In the genomic region with DNA sequence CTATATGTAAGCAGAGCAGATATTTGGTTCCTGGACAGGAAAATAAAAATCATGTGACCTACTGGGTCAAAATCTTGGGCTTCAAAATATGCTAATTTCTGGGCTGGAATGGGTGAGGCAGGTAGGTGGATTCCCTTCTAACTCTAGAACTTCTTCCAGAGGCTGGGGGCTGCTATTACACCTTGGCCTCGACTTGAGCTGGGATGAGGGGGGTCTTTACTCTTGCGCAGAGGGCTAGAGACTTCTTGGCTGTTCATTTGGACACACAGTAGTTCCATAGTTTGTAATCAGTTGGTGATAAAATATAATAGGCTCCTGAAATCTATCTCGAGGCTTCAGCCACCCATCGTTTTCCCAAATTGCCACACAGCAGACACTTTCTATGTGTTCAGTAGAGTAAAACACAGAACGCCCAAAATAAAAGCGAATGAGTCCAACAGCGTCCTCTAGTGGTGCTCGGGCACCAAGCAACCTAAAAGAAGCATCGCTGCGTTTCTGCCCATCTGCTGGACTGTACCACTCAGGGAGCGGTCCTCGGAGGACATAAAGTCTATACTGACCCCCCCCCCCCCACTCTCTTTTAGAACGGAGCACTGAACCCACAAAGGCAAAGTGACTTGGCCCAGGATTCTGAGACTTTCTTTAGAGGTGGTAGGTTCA, we compare ENCODE assay signal across 7 mouse cellular contexts. TPM values are rescaled to one million over a fixed set of nuclear protein-coding genes. Genes with fewer than 3 reads are reported as not detected.
DNase-seq lines count a peak whose midpoint lies in the region; ATAC-seq lines count a peak whose summit lies in the region.

No protein-coding gene starts in this region.

- DNase-seq in adrenal gland, adult 8-10 months = peak; percentile 61
- peak; percentile 89 for DNase-seq in embryo, embryonic 11 days
- peak; percentile 67 to 79 for DNase-seq in gastrocnemius, postnatal 36 days
- DNase-seq in left cerebral cortex, postnatal 14 days (ENCODE audit: low spot score in 2 of 2) = peak; percentile 89 to 94
- peak; percentile 80 for DNase-seq in right cerebral cortex, postnatal 25 days

- peak overlapping the region; percentile 54 for H3K9ac ChIP-seq in intestine, embryonic 15.5 days

- H3K27me3 ChIP-seq in intestine, embryonic 15.5 days (replicated peaks) = no peaks in the 10 kb centered on the region

- peak overlapping the region; percentile 58 for H3K4me3 ChIP-seq in intestine, embryonic 15.5 days (replicated peaks)

- 13% methylated on average over 13 of the region's 13 CpGs for WGBS in intestine, embryonic 15.5 days

- H3K4me2 ChIP-seq in intestine, embryonic 15.5 days (replicated peaks) = peak overlapping the region; percentile 93

- intact Hi-C loops in gastrocnemius, postnatal 36 days (cut with DNase I) = loop anchor here (2.0 kb wide), 2 partner anchors 59 to 71 kb away; a partner anchor contains a TSS
- intact Hi-C loops in left cerebral cortex, postnatal 14 days (cut with DNase I) = loop anchor here (2.0 kb wide), 1 partner anchor 55 kb away; a partner anchor contains a TSS

- H3K36me3 ChIP-seq in intestine, embryonic 15.5 days = no peaks in the 10 kb centered on the region

- H3K27ac ChIP-seq in intestine, embryonic 15.5 days = peak overlapping the region; percentile 65; the same call in 1 of the 2 replicates

- peaks cover 6% of the 10 kb centered on the region; the same call in 1 of the 2 replicates for H3K4me1 ChIP-seq in intestine, embryonic 15.5 days (replicated peaks)

- no peaks in the 10 kb centered on the region for H3K9me3 ChIP-seq in intestine, embryonic 15.5 days

- ATAC-seq in intestine, embryonic 15.5 days = peak; percentile 44
- ATAC-seq in megakaryocyte-erythroid progenitor cell, adult 5-6 weeks (replicated peaks; ENCODE audit: low FRiP score, low TSS enrichment, poor library complexity, severe bottlenecking) = peak; percentile 49

RNA-seq across cellular contexts. Expression of a gene that starts 0.7 kb away (rescaled TPM):
- 10 to 100 TPM; 13.3 to 20.7 (median 15.2) TPM for total RNA-seq in adrenal gland, adult 8-10 months (2022)
- total RNA-seq in gastrocnemius, postnatal 36 days (2021) = 1 to 10 TPM; 2.6 to 3.5 TPM
- 46.5 TPM in 2 replicates for polyA plus RNA-seq in intestine, embryonic 15.5 days (2015; fragmentation: Nextera tagmentation; extraction: Ambion mirVana)
- 1 to 10 TPM; 5.1 to 6.0 TPM for total RNA-seq in left cerebral cortex, postnatal 14 days (2021)
- total RNA-seq in megakaryocyte-erythroid progenitor cell, adult 5-6 weeks (2014; fragmentation: Nextera tagmentation) = 37.2 and 56.9 TPM in 2 replicates
- 35.3 and 56.3 TPM in 2 replicates for total RNA-seq in megakaryocyte-erythroid progenitor cell, adult 5-6 weeks (2017)

RNA-seq across cellular contexts. Expression of a gene that starts 22.7 kb away (rescaled TPM):
- total RNA-seq in adrenal gland, adult 8-10 months (2022) = 100 to 1,000 TPM in 1 of 4 experiments, 10 to 100 TPM in 3; 80.5 to 116 (median 91.7) TPM
- 10 to 100 TPM; 44.8 to 46.5 TPM for total RNA-seq in gastrocnemius, postnatal 36 days (2021)
- polyA plus RNA-seq in intestine, embryonic 15.5 days (2015; fragmentation: Nextera tagmentation; extraction: Ambion mirVana) = 59.7 and 60.5 TPM in 2 replicates
- 1 to 10 TPM; 5.9 to 6.8 TPM for total RNA-seq in left cerebral cortex, postnatal 14 days (2021)
- total RNA-seq in megakaryocyte-erythroid progenitor cell, adult 5-6 weeks (2014; fragmentation: Nextera tagmentation) = not detected in 2 replicates
- not detected in 2 replicates for total RNA-seq in megakaryocyte-erythroid progenitor cell, adult 5-6 weeks (2017)

RNA-seq across cellular contexts. Expression of a gene that starts 24.5 kb away (rescaled TPM):
- not detected for total RNA-seq in adrenal gland, adult 8-10 months (2022)
- total RNA-seq in gastrocnemius, postnatal 36 days (2021) = 10 to 100 TPM; 58.7 to 84.0 TPM
- polyA plus RNA-seq in intestine, embryonic 15.5 days (2015; fragmentation: Nextera tagmentation; extraction: Ambion mirVana) = 0.08 and 0.13 TPM in 2 replicates
- not detected for total RNA-seq in left cerebral cortex, postnatal 14 days (2021)
- total RNA-seq in megakaryocyte-erythroid progenitor cell, adult 5-6 weeks (2014; fragmentation: Nextera tagmentation) = not detected in 2 replicates
- not detected in 2 replicates for total RNA-seq in megakaryocyte-erythroid progenitor cell, adult 5-6 weeks (2017)

RNA-seq across cellular contexts. Expression of a gene that starts 28.8 kb away (rescaled TPM):
- 10 to 100 TPM; 28.2 to 43.5 (median 39.5) TPM for total RNA-seq in adrenal gland, adult 8-10 months (2022)
- total RNA-seq in gastrocnemius, postnatal 36 days (2021) = 10 to 100 TPM; 39.6 to 55.9 TPM
- 56.1 and 67.2 TPM in 2 replicates for polyA plus RNA-seq in intestine, embryonic 15.5 days (2015; fragmentation: Nextera tagmentation; extraction: Ambion mirVana)
- total RNA-seq in left cerebral cortex, postnatal 14 days (2021) = 10 to 100 TPM; 59.7 to 63.5 TPM
- total RNA-seq in megakaryocyte-erythroid progenitor cell, adult 5-6 weeks (2014; fragmentation: Nextera tagmentation) = 91.6 and 94.6 TPM in 2 replicates
- 48.9 and 88.0 TPM in 2 replicates for total RNA-seq in megakaryocyte-erythroid progenitor cell, adult 5-6 weeks (2017)

RNA-seq across cellular contexts. Expression of a gene that starts 40.7 kb away (rescaled TPM):
- total RNA-seq in adrenal gland, adult 8-10 months (2022) = 1 to 10 TPM; 3.0 to 7.5 (median 5.5) TPM
- total RNA-seq in gastrocnemius, postnatal 36 days (2021) = 10 to 100 TPM in 1 of 2 experiments, 1 to 10 TPM in 1; 7.6 to 19.2 TPM
- polyA plus RNA-seq in intestine, embryonic 15.5 days (2015; fragmentation: Nextera tagmentation; extraction: Ambion mirVana) = 15.0 and 16.3 TPM in 2 replicates
- under 1 TPM; 0.15 to 0.24 TPM for total RNA-seq in left cerebral cortex, postnatal 14 days (2021)
- total RNA-seq in megakaryocyte-erythroid progenitor cell, adult 5-6 weeks (2014; fragmentation: Nextera tagmentation) = 96.3 and 117 TPM in 2 replicates
- total RNA-seq in megakaryocyte-erythroid progenitor cell, adult 5-6 weeks (2017) = 40.1 and 70.3 TPM in 2 replicates

Comparison
In these comparisons a context has a peak if more than half of its experiments do, and no peak if none do; other contexts are left out.
1. Peak in every context shown above with its lines: DNase-seq, ATAC-seq, H3K4me3 ChIP-seq and H3K27ac ChIP-seq.
2. RNA of a gene that starts 22.7 kb away (total RNA-seq): 80.5 to 116 TPM in adrenal gland, adult 8-10 months, 44.8 to 46.5 TPM in gastrocnemius, postnatal 36 days and 5.9 to 6.8 TPM in left cerebral cortex, postnatal 14 days; not detected in megakaryocyte-erythroid progenitor cell, adult 5-6 weeks; every median in the first group is over 4 times any median in the second.
3. RNA of a gene that starts 24.5 kb away (total RNA-seq): 58.7 to 84.0 TPM in gastrocnemius, postnatal 36 days; not detected in adrenal gland, adult 8-10 months, not detected in left cerebral cortex, postnatal 14 days and not detected in megakaryocyte-erythroid progenitor cell, adult 5-6 weeks; every median in the first group is over 10 times any median in the second.